Mouse (Mus musculus): ENCODE data around the gene Zc3h10.
"Not testable (repeated sequence)": the region's sequence is repeated elsewhere in the genome, so short reads cannot be mapped to it uniquely, and the experiment has no call there.

DNA sequence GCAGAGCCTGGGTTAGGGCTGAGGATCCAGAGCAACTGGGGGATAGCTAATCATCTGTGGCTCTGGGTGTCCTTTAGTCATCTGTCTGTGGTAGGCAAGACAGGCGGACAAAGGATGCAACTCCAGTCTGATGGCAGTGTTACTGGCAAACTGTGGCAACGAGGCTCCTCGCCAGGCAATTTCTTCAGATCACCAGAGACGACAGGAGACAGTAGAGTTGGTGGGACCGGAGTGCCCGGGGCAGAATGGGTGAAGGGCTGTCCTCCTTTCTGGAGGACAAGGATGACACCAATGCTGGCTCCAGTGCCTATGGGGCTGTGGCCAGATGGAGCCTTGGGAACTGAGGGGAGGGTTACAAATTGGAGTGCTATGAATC lies 2.1 kb upstream of the Zc3h10 start:
- not testable (repeated sequence) for TF ChIP-seq CTCF, EP300 (IDR thresholded peaks at IDR 0.05; ENCODE audit: low read depth)
